Mouse (Mus musculus): Measurements from ENCODE around the gene Atp5b.

GRCm38 (mm10) chr10:128133650-128134332 lies 50.7 kb downstream of the Atp5b start:
- TF ChIP-seq POU5F1 (IDR thresholded peaks at IDR 0.05; ENCODE audit: borderline replicate concordance, low read length) (no peak), CTCF (conservative IDR thresholded peaks at IDR 0.05; ENCODE audit: low read length) (no peak)

All from E14TG2a.4 (cell line).